Mouse (Mus musculus) mesoderm, embryonic 11.5 days (tissue): ENCODE measurements around the gene Hcfc1r1.
A peak's percentile ranks its signal among the peaks of the same experiment; 100 is the strongest.

Experiments used
- DNase-seq: peaks from one replicate; pipeline ENCODE4 v3.0.0-alpha.2; 2012; ENCODE audit warnings: low read depth, low spot score

Hcfc1r1 gene

GRCm38 (mm10) chr17:23675127-23675526 lies 1.7 kb downstream of the Hcfc1r1 start:
- no peak for DNase-seq

GRCm38 (mm10) chr17:23675564-23676281 lies 2.3 kb downstream of the Hcfc1r1 start:
- no peak for DNase-seq

- no peak for DNase-seq
Observed at GRCm38 (mm10) chr17:23676473-23677031, 3.2 kb downstream of the Hcfc1r1 start.

- peak; percentile 81 for DNase-seq
Observed at GRCm38 (mm10) chr17:23677236-23677679, 3.9 kb downstream of the Hcfc1r1 start, which contains the start of gene Tnfrsf12a. Gene Tnfrsf12a, minus strand, starts transcription at chr17:23677468.

GRCm38 (mm10) chr17:23679127-23679835 lies 5.9 kb downstream of the Hcfc1r1 start, which contains the start of gene Cldn6:
Gene Cldn6, plus strand, starts transcription at chr17:23679249.
- DNase-seq, result no peak

- DNase-seq, result no peak
Observed at GRCm38 (mm10) chr17:23680336-23680735, 6.9 kb downstream of the Hcfc1r1 start.

- DNase-seq, result no peak
Observed at GRCm38 (mm10) chr17:23681086-23681485, 7.7 kb downstream of the Hcfc1r1 start.

GRCm38 (mm10) chr17:23682092-23682491 lies 8.7 kb downstream of the Hcfc1r1 start:
- no peak for DNase-seq

- no peak for DNase-seq
Observed at GRCm38 (mm10) chr17:23682530-23682929, 9.1 kb downstream of the Hcfc1r1 start.

GRCm38 (mm10) chr17:23683226-23683625 lies 9.8 kb downstream of the Hcfc1r1 start:
- no peak for DNase-seq

GRCm38 (mm10) chr17:23683856-23684672 lies 10.7 kb downstream of the Hcfc1r1 start, which contains the start of gene Cldn9:
Gene Cldn9, minus strand, starts transcription at chr17:23684026.
- no peak for DNase-seq

GRCm38 (mm10) chr17:23694491-23694890 lies 21.1 kb downstream of the Hcfc1r1 start:
- DNase-seq, result no peak

- DNase-seq, result no peak
Observed at GRCm38 (mm10) chr17:23695801-23696200, 22.4 kb downstream of the Hcfc1r1 start.

- DNase-seq, result no peak
Observed at GRCm38 (mm10) chr17:23699131-23700077, 26.0 kb downstream of the Hcfc1r1 start.

GRCm38 (mm10) chr17:23700079-23700478 lies 26.7 kb downstream of the Hcfc1r1 start:
- peak; percentile 93 for DNase-seq

- DNase-seq, result no peak
Observed at GRCm38 (mm10) chr17:23703301-23703700, 29.9 kb downstream of the Hcfc1r1 start.

- DNase-seq, result no peak
Observed at GRCm38 (mm10) chr17:23704741-23705140, 31.3 kb downstream of the Hcfc1r1 start.

GRCm38 (mm10) chr17:23705525-23706104 lies 32.2 kb downstream of the Hcfc1r1 start:
- DNase-seq, result no peak

- DNase-seq, result peak; percentile 81
Observed at GRCm38 (mm10) chr17:23706212-23706611, 32.8 kb downstream of the Hcfc1r1 start.

GRCm38 (mm10) chr17:23717003-23717402 lies 43.6 kb downstream of the Hcfc1r1 start:
- no peak for DNase-seq
